Mouse (Mus musculus) midbrain, embryonic 15.5 days (tissue): Measurements from ENCODE around the gene Pacs2. TPM values are rescaled to one million over a fixed set of nuclear protein-coding genes. Genes with fewer than 3 reads are reported as not detected.

ENCODE experiments used
- ATAC-seq: fragments of 200-750 bp; cut with Nextera tagmentation; replicated peaks from 2 replicates; pipeline ENCODE4 v1.8.0; 2017; ENCODE audit warnings: moderate TSS enrichment
- H3K27ac ChIP-seq: fragments of 300-500 bp; sonication (generic); 2 replicates; pipeline ENCODE4 v1.5.1; 2015; ENCODE audit warnings: mild to moderate bottlenecking, inconsistent platforms
- H3K27me3 ChIP-seq: fragments of 300-500 bp; sonication (generic); replicated peaks from 2 replicates; pipeline ENCODE4 v1.6.1; 2015; ENCODE audit warnings: inconsistent platforms
- H3K36me3 ChIP-seq: fragments of 300-500 bp; sonication (generic); replicated peaks from 2 replicates; pipeline ENCODE4 v1.6.1; 2015; ENCODE audit warnings: inconsistent platforms
- H3K4me1 ChIP-seq: fragments of 300-500 bp; sonication (generic); 2 replicates; pipeline ENCODE4 v1.6.1; 2015; ENCODE audit warnings: inconsistent platforms
- H3K4me2 ChIP-seq: fragments of 300-500 bp; sonication (generic); 2 replicates; pipeline ENCODE4 v1.6.1; 2015; ENCODE audit warnings: inconsistent platforms, mild to moderate bottlenecking, moderate library complexity
- H3K4me3 ChIP-seq: fragments of 300-500 bp; sonication (generic); 2 replicates; pipeline ENCODE4 v1.5.1; 2015; ENCODE audit warnings: mild to moderate bottlenecking, inconsistent platforms
- H3K9ac ChIP-seq: fragments of 300-500 bp; sonication (generic); 2 replicates; pipeline ENCODE4 v1.6.1; 2015; ENCODE audit warnings: mild to moderate bottlenecking, inconsistent platforms
- H3K9me3 ChIP-seq: fragments of 300-500 bp; sonication (generic); 2 replicates; pipeline ENCODE4 v1.6.1; 2016; ENCODE audit warnings: inconsistent platforms
- WGBS: fragments of 180-500 bp; shearing (Covaris S2); methylation state at CpG from one replicate; pipeline ENCODE4 v1.1.7; 2015; ENCODE audit warnings: mixed read lengths; 5-methylcytosine and 5-hydroxymethylcytosine counted together
- polyA plus RNA-seq: library from polyadenylated mRNA; unstranded; fragments of >200 nt; fragmentation: Nextera tagmentation; extraction: Ambion mirVana; gene quantifications from 2 replicates; pipeline ENCODE4 v1.2.1, GENCODE M21; 2015

The Pacs2 gene
- polyA plus RNA-seq, 1 experiment from 2014 or later, result 34.6 TPM

GRCm38 (mm10) chr12:112994153-112994552 lies 20.2 kb upstream of the Pacs2 start:
- no peaks in the 10 kb centered on the region for H3K27me3 ChIP-seq
- H3K4me3 ChIP-seq, result no peak overlapping the region
- H3K27ac ChIP-seq, result no peak overlapping the region
- no peaks in the 10 kb centered on the region for H3K9me3 ChIP-seq
- no peak overlapping the region for H3K9ac ChIP-seq
- no peak for ATAC-seq
- H3K4me2 ChIP-seq, result no peak overlapping the region
- peaks cover 18% of the 10 kb centered on the region for H3K4me1 ChIP-seq
- 91% methylated on average over 4 of the region's 4 CpGs for WGBS
- peaks cover 5% of the 10 kb centered on the region; the same call in 1 of the 2 replicates for H3K36me3 ChIP-seq

GRCm38 (mm10) chr12:112999569-113000293 lies 14.6 kb upstream of the Pacs2 start:
- peak overlapping the region; percentile 92 for H3K27ac ChIP-seq
- H3K4me3 ChIP-seq, result peak overlapping the region; percentile 86
- H3K27me3 ChIP-seq, result no peaks in the 10 kb centered on the region
- peak overlapping the region; percentile 85 for H3K4me2 ChIP-seq
- peaks cover 31% of the 10 kb centered on the region for H3K4me1 ChIP-seq
- peak overlapping the region; percentile 93 for H3K9ac ChIP-seq
- no peaks in the 10 kb centered on the region for H3K9me3 ChIP-seq
- WGBS, result 2% methylated on average over 56 of the region's 56 CpGs
- no peak for ATAC-seq
- 0 out of 2 replicates have a peak, but pooled peaks cover 5% of the 10 kb centered on the region for H3K36me3 ChIP-seq

GRCm38 (mm10) chr12:113000294-113001132 lies 13.8 kb upstream of the Pacs2 start, which contains the start of gene Brf1:
Brf1 (minus strand) TSS chr12:113000704.
- Histone ChIP-seq H3K27ac (peak within 1 kb of the TSS; percentile 92), H3K4me2 (peak within 1 kb of the TSS; percentile 85), H3K4me3 (peak within 1 kb of the TSS; percentile 86), H3K4me1 (peaks cover 31% of the 10 kb centered on the region), H3K27me3 (no peaks in the 10 kb centered on the region), H3K9ac (peak within 1 kb of the TSS; percentile 93), H3K9me3 (no peaks in the 10 kb centered on the region), H3K36me3 (0 out of 2 replicates have a peak, but pooled peaks cover 5% of the 10 kb centered on the region)
- WGBS, result under 1% methylated on average over 96 of the region's 96 CpGs
- ATAC-seq, result peak; percentile 98

GRCm38 (mm10) chr12:113001133-113001474 lies 13.2 kb upstream of the Pacs2 start:
- ATAC-seq, result no peak; the same call in 1 of the 2 replicates
- Histone ChIP-seq H3K36me3 (0 out of 2 replicates have a peak, but pooled peaks cover under 1% of the 10 kb centered on the region), H3K27me3 (no peaks in the 10 kb centered on the region), H3K9ac (peak overlapping the region; percentile 93), H3K27ac (peak overlapping the region; percentile 92), H3K9me3 (no peaks in the 10 kb centered on the region), H3K4me3 (peak overlapping the region; percentile 86), H3K4me1 (peaks cover 31% of the 10 kb centered on the region), H3K4me2 (peak overlapping the region; percentile 85)
- 4% methylated on average over 5 of the region's 5 CpGs for WGBS

GRCm38 (mm10) chr12:113002667-113003066 lies 11.6 kb upstream of the Pacs2 start:
- no peak overlapping the region for H3K4me3 ChIP-seq
- H3K36me3 ChIP-seq, result no peaks in the 10 kb centered on the region
- no peak overlapping the region for H3K27ac ChIP-seq
- 32% methylated on average over 2 of the region's 2 CpGs for WGBS
- H3K4me1 ChIP-seq, result peaks cover 23% of the 10 kb centered on the region
- ATAC-seq, result no peak
- no peak overlapping the region for H3K9ac ChIP-seq
- no peaks in the 10 kb centered on the region for H3K27me3 ChIP-seq
- H3K9me3 ChIP-seq, result no peaks in the 10 kb centered on the region
- H3K4me2 ChIP-seq, result no peak overlapping the region

- no peak overlapping the region for H3K4me3 ChIP-seq
- H3K9me3 ChIP-seq, result no peaks in the 10 kb centered on the region
- 83% methylated on average over 8 of the region's 8 CpGs for WGBS
- H3K4me2 ChIP-seq, result no peak overlapping the region
- no peak overlapping the region for H3K9ac ChIP-seq
- no peaks in the 10 kb centered on the region for H3K27me3 ChIP-seq
- H3K4me1 ChIP-seq, result peaks cover 14% of the 10 kb centered on the region
- H3K36me3 ChIP-seq, result no peaks in the 10 kb centered on the region
- H3K27ac ChIP-seq, result no peak overlapping the region
- ATAC-seq, result no peak
These were observed 10.3 kb upstream of the Pacs2 start for GRCm38 (mm10) chr12:113004011-113004410.

GRCm38 (mm10) chr12:113004993-113005392 lies 9.3 kb upstream of the Pacs2 start:
- no peaks in the 10 kb centered on the region for H3K27me3 ChIP-seq
- H3K4me2 ChIP-seq, result no peak overlapping the region
- no peak for ATAC-seq
- H3K36me3 ChIP-seq, result no peaks in the 10 kb centered on the region
- no peak overlapping the region for H3K27ac ChIP-seq
- 27% methylated on average over 4 of the region's 4 CpGs for WGBS
- no peaks in the 10 kb centered on the region for H3K9me3 ChIP-seq
- H3K9ac ChIP-seq, result no peak overlapping the region
- H3K4me1 ChIP-seq, result peaks cover 7% of the 10 kb centered on the region
- H3K4me3 ChIP-seq, result no peak overlapping the region

- whole genome bisulfite sequencing, result 87% methylated on average over 6 of the region's 6 CpGs
These were observed 2.5 kb upstream of the Pacs2 start for GRCm38 (mm10) chr12:113011702-113012360.

GRCm38 (mm10) chr12:113012443-113012842 lies 1.9 kb upstream of the Pacs2 start:
- ATAC-seq, result no peak
- H3K4me3 ChIP-seq, result no peak overlapping the region
- no peak overlapping the region for H3K27ac ChIP-seq
- H3K4me2 ChIP-seq, result no peak overlapping the region
- WGBS, result 91% methylated on average over 5 of the region's 5 CpGs
- H3K36me3 ChIP-seq, result no peaks in the 10 kb centered on the region
- no peak overlapping the region for H3K9ac ChIP-seq
- no peaks in the 10 kb centered on the region for H3K9me3 ChIP-seq
- H3K27me3 ChIP-seq, result no peaks in the 10 kb centered on the region
- H3K4me1 ChIP-seq, result peaks cover 38% of the 10 kb centered on the region

More at GRCm38 (mm10) chr12:113011702-113012360, 2.5 kb upstream of the Pacs2 start:
- Histone ChIP-seq H3K4me1 (peaks cover 32% of the 10 kb centered on the region), H3K9me3 (no peaks in the 10 kb centered on the region), H3K9ac (no peak overlapping the region), H3K4me3 (no peak overlapping the region), H3K27ac (no peak overlapping the region), H3K4me2 (no peak overlapping the region), H3K36me3 (no peaks in the 10 kb centered on the region), H3K27me3 (no peaks in the 10 kb centered on the region)
- ATAC-seq, result no peak

GRCm38 (mm10) chr12:113013021-113013491 lies 1.3 kb upstream of the Pacs2 start:
- H3K4me3 ChIP-seq, result no peak overlapping the region

GRCm38 (mm10) chr12:113014561-113015556 lies 551 bp downstream of the Pacs2 start:
- H3K27ac ChIP-seq, result peak overlapping the region; percentile 90
- H3K4me1 ChIP-seq, result peaks cover 43% of the 10 kb centered on the region
- no peaks in the 10 kb centered on the region for H3K27me3 ChIP-seq
- peak; percentile 34 for ATAC-seq
- H3K36me3 ChIP-seq, result no peaks in the 10 kb centered on the region
- H3K9me3 ChIP-seq, result no peaks in the 10 kb centered on the region
- H3K9ac ChIP-seq, result peak overlapping the region; percentile 93
- peak overlapping the region; percentile 67 for H3K4me2 ChIP-seq
- H3K4me3 ChIP-seq, result peak overlapping the region; percentile 99
- under 1% methylated on average over 64 of the region's 64 CpGs for WGBS

More at GRCm38 (mm10) chr12:113013021-113013491, 1.3 kb upstream of the Pacs2 start:
- Histone ChIP-seq H3K36me3 (no peaks in the 10 kb centered on the region), H3K9me3 (no peaks in the 10 kb centered on the region), H3K27me3 (no peaks in the 10 kb centered on the region), H3K4me1 (peaks cover 43% of the 10 kb centered on the region), H3K9ac (0 out of 2 replicates have a peak overlapping the region, but pooled peaks have one; percentile 78), H3K27ac (peak overlapping the region; percentile 93), H3K4me2 (peak overlapping the region; percentile 65; the same call in 1 of the 2 replicates)
- no peak for ATAC-seq
- WGBS, result 59% methylated on average over 3 of the region's 3 CpGs
